Mouse (Mus musculus): ENCODE results near the gene Cox5b. TPM values are rescaled to one million over a fixed set of nuclear protein-coding genes. Genes with fewer than 3 reads are reported as not detected.

The Cox5b gene
- polyA plus RNA-seq, 1 experiment: 404 TPM

- 0 out of 2 replicates have a peak, but pooled peaks cover 2% of the 10 kb centered on the region for H3K27me3 ChIP-seq (ENCODE audit: control insufficient read depth)
- no peak for TF ChIP-seq TAL1 (IDR thresholded peaks at IDR 0.05; ENCODE audit: low read length)
- no peak for TF ChIP-seq GATA1 (IDR thresholded peaks at IDR 0.05; ENCODE audit: low read length)
- H3K4me3 ChIP-seq (replicated peaks): no peak overlapping the region
- no peaks in the 10 kb centered on the region for H3K4me1 ChIP-seq (ENCODE audit: control insufficient read depth)
- no peaks in the 10 kb centered on the region for H3K36me3 ChIP-seq (ENCODE audit: control insufficient read depth)
- H3K9me3 ChIP-seq (ENCODE audit: control insufficient read depth, low read length): no peaks in the 10 kb centered on the region
These were observed 46.1 kb downstream of the Cox5b start for GRCm38 (mm10) chr1:36737300-36737699.

DNA sequence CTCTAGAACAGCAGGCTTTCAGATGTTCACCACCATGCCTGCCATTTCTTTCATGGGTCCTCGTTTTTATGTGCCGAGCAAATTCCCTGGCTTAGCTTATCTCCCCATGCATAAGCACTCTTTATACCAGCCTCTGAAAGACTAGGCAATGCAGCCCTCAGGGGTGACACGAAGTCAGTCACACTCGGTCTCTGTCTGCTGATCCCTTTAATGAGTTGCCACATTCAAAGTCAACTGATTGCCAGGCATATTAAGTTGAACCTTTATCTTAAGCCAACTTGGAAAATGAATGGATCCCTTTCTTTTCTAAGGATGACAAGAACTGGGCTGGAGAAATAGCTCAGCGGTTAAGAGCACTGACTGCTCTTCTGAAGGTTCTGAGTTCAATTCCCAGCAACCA is 48.0 kb downstream of the Cox5b start:
- TF ChIP-seq GATA1 (IDR thresholded peaks at IDR 0.05; ENCODE audit: low read length) (no peak), TAL1 (IDR thresholded peaks at IDR 0.05; ENCODE audit: low read length) (no peak)
- Histone ChIP-seq H3K27me3 (ENCODE audit: control insufficient read depth) (peaks cover 9% of the 10 kb centered on the region), H3K4me3 (replicated peaks) (no peak overlapping the region), H3K36me3 (ENCODE audit: control insufficient read depth) (no peaks in the 10 kb centered on the region), H3K9me3 (ENCODE audit: control insufficient read depth, low read length) (no peaks in the 10 kb centered on the region), H3K4me1 (ENCODE audit: control insufficient read depth) (no peaks in the 10 kb centered on the region)

DNA sequence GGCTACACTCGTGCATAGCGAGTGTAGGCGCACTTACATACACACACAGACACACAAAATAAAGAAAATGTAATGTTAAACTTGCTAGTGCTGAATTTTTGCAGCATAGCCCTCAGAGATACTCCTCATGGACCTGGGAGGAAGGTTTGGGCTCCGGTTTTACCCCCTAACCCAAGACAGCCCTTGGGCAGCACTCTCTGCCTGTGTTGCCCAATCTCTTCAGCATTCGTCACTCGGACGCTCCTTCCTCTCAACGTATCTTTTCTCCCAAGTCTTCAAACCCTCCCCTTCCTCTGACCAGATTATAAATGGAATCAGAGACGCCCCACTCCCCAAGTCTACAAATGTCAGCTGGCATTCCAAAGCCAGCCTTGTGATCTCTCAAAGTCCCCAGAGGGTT is 51.8 kb downstream of the Cox5b start:
- no peaks in the 10 kb centered on the region for H3K9me3 ChIP-seq (ENCODE audit: control insufficient read depth, low read length)
- H3K4me3 ChIP-seq (replicated peaks): no peak overlapping the region
- peaks cover 11% of the 10 kb centered on the region for H3K27me3 ChIP-seq (ENCODE audit: control insufficient read depth)
- TF ChIP-seq GATA1 (IDR thresholded peaks at IDR 0.05; ENCODE audit: low read length): no peak
- TF ChIP-seq TAL1 (IDR thresholded peaks at IDR 0.05; ENCODE audit: low read length): no peak
- H3K4me1 ChIP-seq (ENCODE audit: control insufficient read depth): peaks cover 2% of the 10 kb centered on the region; the same call in 1 of the 2 replicates
- no peaks in the 10 kb centered on the region for H3K36me3 ChIP-seq (ENCODE audit: control insufficient read depth)

Other genes with a start within 250 kb of the Cox5b start
- gene Lman2l, start 246.2 kb upstream of the Cox5b start, polyA plus RNA-seq (2012): 0.15 and 0.29 TPM in 2 replicates
- gene Cnnm4, start 219.8 kb upstream of the Cox5b start, polyA plus RNA-seq (2012): 0.25 and 0.27 TPM in 2 replicates
- gene Cnnm3, start 179.6 kb upstream of the Cox5b start, polyA plus RNA-seq (2012): 0.87 and 1.0 TPM in 2 replicates
- gene Ankrd23, start 154.6 kb upstream of the Cox5b start, polyA plus RNA-seq (2012): 0.11 TPM in 2 replicates
- gene Gm42417, start 152.0 kb upstream of the Cox5b start, polyA plus RNA-seq (2012): not detected in 2 replicates
- gene Ankrd39, start 144.0 kb upstream of the Cox5b start, polyA plus RNA-seq (2012): 0.31 and 0.45 TPM in 2 replicates
- 0.01 and 0.02 TPM in 2 replicates for gene Sema4c, start 133.1 kb upstream of the Cox5b start, polyA plus RNA-seq (2012)
- gene Fam178b, start 8.3 kb upstream of the Cox5b start, polyA plus RNA-seq (2012): 0.04 TPM in 2 replicates
- gene 4933424G06Rik, start 18.7 kb downstream of the Cox5b start, polyA plus RNA-seq (2012): not detected in 2 replicates
- 2.4 and 2.5 TPM in 2 replicates for gene Actr1b, start 23.0 kb downstream of the Cox5b start, polyA plus RNA-seq (2012)
- gene Zap70, start 70.3 kb downstream of the Cox5b start, polyA plus RNA-seq (2012): not detected in 2 replicates

All from erythroblast, embryonic 14.5 days (primary cell).